Mouse (Mus musculus): ENCODE measurements around the gene Fbxw5. TPM values are rescaled to one million over a fixed set of nuclear protein-coding genes. Genes with fewer than 3 reads are reported as not detected.

The Fbxw5 gene
- total and polyA plus RNA-seq, 3 experiments: 29.2 to 65.6 TPM; not detected in 1

- Histone ChIP-seq H3K27me3 (ENCODE audit: control insufficient read depth in 1 of 2, insufficient read depth in 2 of 2, low read length in 2 of 2) (peaks cover 2 to 7% of the 10 kb centered on the region in 2 experiments; a peak in 3 of 4 replicates), H3K4me3 (ENCODE audit: control insufficient read depth in 1 of 2, insufficient read depth in 1 of 2, low read depth in 2 of 2, low read length in 2 of 2) (no peak overlapping the region), H3K36me3 (ENCODE audit: control insufficient read depth in 1 of 2, insufficient read depth in 2 of 2, low read length in 2 of 2) (no peaks in the 10 kb centered on the region), H3K9me3 (replicated peaks; ENCODE audit: insufficient read depth, low read length) (no peaks in the 10 kb centered on the region), H3K4me1 (ENCODE audit: control insufficient read depth in 1 of 2, insufficient read depth in 2 of 2, low read length in 2 of 2) (no peaks in the 10 kb centered on the region), H3K27ac (ENCODE audit: control insufficient read depth, low read depth, low read length) (no peak overlapping the region), H3K79me2 (ENCODE audit: control insufficient read depth, insufficient read depth, low read length, poor library complexity) (no peaks in the 10 kb centered on the region), H3K9ac (ENCODE audit: control insufficient read depth, low read depth, low read length, poor library complexity, severe bottlenecking) (no peak overlapping the region)
- peak; percentile 61 for DNase-seq (ENCODE audit: low read depth, low spot score)
- TF ChIP-seq SMC3 (IDR thresholded peaks at IDR 0.05; ENCODE audit: low read depth, low read length): peak; percentile 66
- TF ChIP-seq JUND (IDR thresholded peaks at IDR 0.05; ENCODE audit: low read depth, low read length): no peak
- peak; percentile 65 for TF ChIP-seq ZC3H11A (IDR thresholded peaks at IDR 0.05; ENCODE audit: low read depth, low read length)
- TF ChIP-seq RAD21 (IDR thresholded peaks at IDR 0.05; ENCODE audit: low read depth, low read length): peak; percentile 78
- no peak for TF ChIP-seq POLR2A (IDR thresholded peaks at IDR 0.05; ENCODE audit: control insufficient read depth in 1 of 2, insufficient read depth in 1 of 2, low read depth in 1 of 2, low read length in 2 of 2, poor library complexity in 1 of 2)
- TF ChIP-seq CTCF (IDR thresholded peaks at IDR 0.05 in 2 of 3, conservative IDR thresholded peaks at IDR 0.05 in 1 of 3; ENCODE audit: control insufficient read depth in 1 of 3, insufficient read depth in 1 of 3, low read depth in 2 of 3, low read length in 3 of 3, poor library complexity in 1 of 3, severe bottlenecking in 1 of 3): peak; percentile 70 to 82 (median 76)
Measured at GRCm38 (mm10) chr2:25482969-25483368, 17.6 kb upstream of the Fbxw5 start.

- Histone ChIP-seq H3K27me3 (ENCODE audit: control insufficient read depth in 1 of 2, insufficient read depth in 2 of 2, low read length in 2 of 2) (peaks cover 2 to 9% of the 10 kb centered on the region in 2 experiments; a peak in 3 of 4 replicates), H3K27ac (ENCODE audit: control insufficient read depth, low read depth, low read length) (no peak overlapping the region), H3K9me3 (replicated peaks; ENCODE audit: insufficient read depth, low read length) (no peaks in the 10 kb centered on the region), H3K79me2 (ENCODE audit: control insufficient read depth, insufficient read depth, low read length, poor library complexity) (no peaks in the 10 kb centered on the region), H3K9ac (ENCODE audit: control insufficient read depth, low read depth, low read length, poor library complexity, severe bottlenecking) (no peak overlapping the region), H3K4me1 (ENCODE audit: control insufficient read depth in 1 of 2, insufficient read depth in 2 of 2, low read length in 2 of 2) (no peaks in the 10 kb centered on the region), H3K4me3 (ENCODE audit: control insufficient read depth in 1 of 2, insufficient read depth in 1 of 2, low read depth in 2 of 2, low read length in 2 of 2) (no peak overlapping the region), H3K36me3 (ENCODE audit: control insufficient read depth in 1 of 2, insufficient read depth in 2 of 2, low read length in 2 of 2) (no peaks in the 10 kb centered on the region)
- DNase-seq (ENCODE audit: low read depth, low spot score): no peak
- TF ChIP-seq USF2 (IDR thresholded peaks at IDR 0.05; ENCODE audit: borderline replicate concordance in 1 of 2, insufficient read depth in 1 of 2, low read depth in 1 of 2, low read length in 2 of 2) (no peak), NELFE (IDR thresholded peaks at IDR 0.05; ENCODE audit: low read depth, low read length) (no peak), SMC3 (IDR thresholded peaks at IDR 0.05; ENCODE audit: low read depth, low read length) (no peak), RCOR1 (IDR thresholded peaks at IDR 0.05; ENCODE audit: low read depth, low read length) (no peak), TCF12 (IDR thresholded peaks at IDR 0.05; ENCODE audit: low read depth, low read length) (no peak), TBP (IDR thresholded peaks at IDR 0.05; ENCODE audit: low read depth, low read length) (no peak), KAT2A (conservative IDR thresholded peaks at IDR 0.05; ENCODE audit: low read depth, low read length) (no peak), HCFC1 (IDR thresholded peaks at IDR 0.05; ENCODE audit: low read depth, low read length) (no peak), ZC3H11A (IDR thresholded peaks at IDR 0.05; ENCODE audit: low read depth, low read length) (no peak), MEF2A (IDR thresholded peaks at IDR 0.05; ENCODE audit: extremely low read depth, insufficient replicate concordance, low read depth, low read length, poor library complexity, severe bottlenecking) (no peak), UBTF (IDR thresholded peaks at IDR 0.05; ENCODE audit: borderline replicate concordance, insufficient read depth, low read depth, low read length) (no peak), POLR2AphosphoS2 (IDR thresholded peaks at IDR 0.05; ENCODE audit: low read length) (no peak), NRF1 (IDR thresholded peaks at IDR 0.05; ENCODE audit: insufficient read depth, low read depth, low read length, poor library complexity, severe bottlenecking) (no peak), TAL1 (IDR thresholded peaks at IDR 0.05; ENCODE audit: low read length) (no peak)
Measured at GRCm38 (mm10) chr2:25484901-25485647, 15.5 kb upstream of the Fbxw5 start.
